14 mouse cellular contexts compared by ENCODE assay signal in genomic region chr5:37395172-37396030, GRCm38 (mm10). TPM values are rescaled to one million over a fixed set of nuclear protein-coding genes. Genes with fewer than 3 reads are reported as not detected.
DNase-seq lines count a peak whose midpoint lies in the region; ATAC-seq and TF ChIP-seq lines count a peak whose summit lies in the region.
"Had no signal": no experiment of that assay in that cellular context is flagged by ENCODE, and none has a peak within 500 bp of the region (broad histone marks: within the 10 kb centered on the region; RNA-seq: fewer than 3 reads in every experiment).

No protein-coding gene starts in this region.

- H3K27ac ChIP-seq in forebrain, embryonic 12.5 days, result peak overlapping the region; percentile 69; the same call in 1 of the 2 replicates
- peak overlapping the region; percentile 2; the same call in 1 of the 2 replicates for H3K27ac ChIP-seq in hindbrain, embryonic 14.5 days
- H3K27ac ChIP-seq in midbrain, postnatal 0 days (ENCODE audit: low read depth, low read length), result peak overlapping the region; percentile 7; the same call in 1 of the 2 replicates
- H3K27ac ChIP-seq: limb, embryonic 13.5 days had no signal

- no peak for TF ChIP-seq CTCF in midbrain, postnatal 0 days (IDR thresholded peaks at IDR 0.05)

- H3K4me1 ChIP-seq in forebrain, embryonic 12.5 days, result peaks cover 10% of the 10 kb centered on the region; the same call in 1 of the 2 replicates
- peaks cover 9% of the 10 kb centered on the region; the same call in 1 of the 2 replicates for H3K4me1 ChIP-seq in hindbrain, embryonic 14.5 days (replicated peaks; ENCODE audit: control insufficient read depth, insufficient read depth, low read length)
- 0 out of 2 replicates have a peak, but pooled peaks cover 6% of the 10 kb centered on the region for H3K4me1 ChIP-seq in midbrain, postnatal 0 days (ENCODE audit: insufficient read depth, low read length)

- H3K4me3 ChIP-seq in forebrain, embryonic 12.5 days (replicated peaks), result no peak overlapping the region
- H3K4me3 ChIP-seq in hindbrain, embryonic 14.5 days (replicated peaks; ENCODE audit: low read length), result no peak overlapping the region
- H3K4me3 ChIP-seq in midbrain, postnatal 0 days (ENCODE audit: low read depth, low read length), result no peak overlapping the region
- H3K4me3 ChIP-seq: erythroblast, embryonic 14.5 days; limb, embryonic 13.5 days had no signal

- peaks cover 16% of the 10 kb centered on the region; the same call in 1 of the 2 replicates for H3K36me3 ChIP-seq in forebrain, embryonic 12.5 days (replicated peaks)
- H3K36me3 ChIP-seq in hindbrain, embryonic 14.5 days (replicated peaks; ENCODE audit: control insufficient read depth, insufficient read depth), result no peaks in the 10 kb centered on the region
- no peaks in the 10 kb centered on the region for H3K36me3 ChIP-seq in midbrain, postnatal 0 days (ENCODE audit: insufficient read depth, low read length)

- no peaks in the 10 kb centered on the region for H3K27me3 ChIP-seq in forebrain, embryonic 12.5 days
- no peaks in the 10 kb centered on the region for H3K27me3 ChIP-seq in hindbrain, embryonic 14.5 days (ENCODE audit: control insufficient read depth, insufficient read depth, low read length)
- no peaks in the 10 kb centered on the region for H3K27me3 ChIP-seq in midbrain, postnatal 0 days (ENCODE audit: insufficient read depth, low read length)
- H3K27me3 ChIP-seq: limb, embryonic 13.5 days had no signal

- intact Hi-C loops in left cerebral cortex, postnatal 4 days (cut with DNase I), result no loop called here
- intact Hi-C loops in left cerebral cortex, postnatal 10 days (cut with DNase I), result no loop called here

- WGBS in forebrain, embryonic 12.5 days, result 65% methylated on average over 22 of the region's 22 CpGs
- WGBS in hindbrain, embryonic 14.5 days, result 44% methylated on average over 22 of the region's 22 CpGs
- 38% methylated on average over 22 of the region's 22 CpGs for WGBS in midbrain, postnatal 0 days

- H3K4me2 ChIP-seq in forebrain, embryonic 12.5 days, result no peak overlapping the region
- H3K4me2 ChIP-seq in hindbrain, embryonic 14.5 days (replicated peaks), result no peak overlapping the region
- no peak overlapping the region for H3K4me2 ChIP-seq in midbrain, postnatal 0 days (ENCODE audit: low read depth, low read length, poor library complexity, severe bottlenecking)
- H3K4me2 ChIP-seq: limb, embryonic 13.5 days had no signal

- ATAC-seq in forebrain, embryonic 12.5 days (ENCODE audit: low FRiP score), result peak; percentile 67
- ATAC-seq in hindbrain, embryonic 14.5 days (ENCODE audit: low FRiP score), result peak; percentile 57
- peak; percentile 75 for ATAC-seq in midbrain, postnatal 0 days (ENCODE audit: low FRiP score)

- DNase-seq in left cerebral cortex, postnatal 4 days, result peak; percentile 62
- DNase-seq in left cerebral cortex, postnatal 10 days (ENCODE audit: extremely low spot score in 1 of 2, low spot score in 2 of 2), result no peak
- peak; percentile 35 for DNase-seq in hindbrain, embryonic 14.5 days (ENCODE audit: low spot score)
- DNase-seq in midbrain, postnatal 0 days (ENCODE audit: low spot score), result peak; percentile 55
- no peak for DNase-seq in urinary bladder, adult 18-20 months (ENCODE audit: low spot score in 2 of 2)
- DNase-seq in kidney, adult 18-20 months, result no peak
- DNase-seq: adrenal gland, adult 8-10 months; cerebellum, adult 2 months; kidney, adult 9 months; thymus, postnatal 4 days had no signal

- H3K9me3 ChIP-seq in forebrain, embryonic 12.5 days, result no peaks in the 10 kb centered on the region
- no peaks in the 10 kb centered on the region for H3K9me3 ChIP-seq in hindbrain, embryonic 14.5 days (ENCODE audit: control insufficient read depth, low read length)
- no peaks in the 10 kb centered on the region for H3K9me3 ChIP-seq in midbrain, postnatal 0 days (ENCODE audit: low read length)

- no peak overlapping the region for H3K9ac ChIP-seq in forebrain, embryonic 12.5 days
- H3K9ac ChIP-seq in hindbrain, embryonic 14.5 days, result no peak overlapping the region
- no peak overlapping the region for H3K9ac ChIP-seq in midbrain, postnatal 0 days (replicated peaks; ENCODE audit: low read length, poor library complexity, severe bottlenecking)
- H3K9ac ChIP-seq: limb, embryonic 13.5 days had no signal

RNA-seq across cellular contexts. Expression of gene Evc2, which starts 57.1 kb away (rescaled TPM):
- 1 to 10 TPM; 4.2 TPM for total RNA-seq in left cerebral cortex, postnatal 4 days (2021)
- total RNA-seq in left cerebral cortex, postnatal 10 days (2021), result 1 to 10 TPM; 3.2 to 3.4 TPM
- 14.1 and 15.4 TPM in 2 replicates for polyA plus RNA-seq in forebrain, embryonic 12.5 days (2016; fragmentation: Nextera tagmentation; extraction: Ambion mirVana)
- polyA plus RNA-seq in hindbrain, embryonic 14.5 days (2014; fragmentation: Nextera tagmentation; extraction: Ambion mirVana), result 4.6 and 5.8 TPM in 2 replicates
- total RNA-seq in midbrain, postnatal 0 days (2014; rRNA removed), result 3.6 and 6.7 TPM in 2 replicates
- 4.2 and 5.5 TPM in 2 replicates for polyA plus RNA-seq in midbrain, postnatal 0 days (2015; fragmentation: Nextera tagmentation; extraction: Ambion mirVana)
- total RNA-seq: neutrophil, adult 5-6 weeks had no signal
- polyA plus RNA-seq: erythroblast, embryonic 14.5 days had no signal

RNA-seq across cellular contexts. Expression of gene Evc, which starts 58.7 kb away (rescaled TPM):
- 1 to 10 TPM; 6.6 to 7.9 TPM for total RNA-seq in left cerebral cortex, postnatal 4 days (2021)
- 1 to 10 TPM; 4.6 to 4.9 TPM for total RNA-seq in left cerebral cortex, postnatal 10 days (2021)
- 23.4 and 24.2 TPM in 2 replicates for polyA plus RNA-seq in forebrain, embryonic 12.5 days (2016; fragmentation: Nextera tagmentation; extraction: Ambion mirVana)
- 2.4 and 3.1 TPM in 2 replicates for polyA plus RNA-seq in hindbrain, embryonic 14.5 days (2014; fragmentation: Nextera tagmentation; extraction: Ambion mirVana)
- 8.2 and 8.3 TPM in 2 replicates for total RNA-seq in midbrain, postnatal 0 days (2014; rRNA removed)
- 2.7 and 2.8 TPM in 2 replicates for polyA plus RNA-seq in midbrain, postnatal 0 days (2015; fragmentation: Nextera tagmentation; extraction: Ambion mirVana)
- total RNA-seq: neutrophil, adult 5-6 weeks had no signal

Comparison
In these comparisons a context has a peak if more than half of its experiments do, and no peak if none do; other contexts are left out.
1. DNase-seq: peak in left cerebral cortex, postnatal 4 days (single experiment), hindbrain, embryonic 14.5 days (single experiment) and midbrain, postnatal 0 days (single experiment); none in left cerebral cortex, postnatal 10 days (0 of 2), urinary bladder, adult 18-20 months (0 of 2) and kidney, adult 18-20 months (single experiment).
2. H3K27ac ChIP-seq: peak in every context shown above with its lines; median percentile 69 in forebrain, embryonic 12.5 days; 7 in midbrain, postnatal 0 days; 2 in hindbrain, embryonic 14.5 days.
3. Peak in every context shown above with its lines, with median percentiles within 50 percentile points of each other: ATAC-seq.